Mouse (Mus musculus) hematopoietic multipotent progenitor cell, adult 10-12 weeks (in vitro differentiated cells): ENCODE data around the gene Sirpb1c. TPM values are rescaled to one million over a fixed set of nuclear protein-coding genes. Genes with fewer than 3 reads are reported as not detected.

Experiments
- polyA plus RNA-seq: library from polyadenylated mRNA; stranded (reverse); fragments of >175 nt; gene quantifications from 2 replicates; pipeline ENCODE4 v1.2.3, GENCODE M21; 2012; ENCODE audit warnings: low replicate concordance

Sirpb1c gene
- 0.71 and 1.8 TPM in 2 replicates for polyA plus RNA-seq

GRCm38 (mm10) chr3:15848280-15848679 is at the start of gene Sirpb1c:
TSS of gene Sirpb1c (minus strand) at chr3:15848528.

Other genes starting within 250 kb of the Sirpb1c start
- gene Gm5150, start 157.9 kb upstream of the Sirpb1c start, polyA plus RNA-seq = 0.74 and 0.86 TPM in 2 replicates